Mouse (Mus musculus) stomach, postnatal 0 days (tissue): ENCODE results near the gene Dock1. TPM values are rescaled to one million over a fixed set of nuclear protein-coding genes. Genes with fewer than 3 reads are reported as not detected.

Experiments used
- ATAC-seq: fragments of 200-750 bp; cut with Nextera tagmentation; 2 replicates; pipeline ENCODE4 v1.8.0; 2017; ENCODE audit not compliant: low FRiP score, low TSS enrichment
- DNase-seq: peaks from one replicate; pipeline ENCODE4 v3.0.0-alpha.2; 2016; ENCODE audit warnings: low spot score
- H3K27ac ChIP-seq: fragments of 300-500 bp; sonication (generic); replicated peaks from 2 replicates; pipeline ENCODE4 v1.5.1; 2014; ENCODE audit warnings: mild to moderate bottlenecking, control low read depth
- H3K27me3 ChIP-seq: fragments of 300-500 bp; sonication (generic); 2 replicates; pipeline ENCODE4 v1.6.1; 2014; ENCODE audit warnings: low read length; ENCODE audit not compliant: control insufficient read depth, insufficient read depth
- H3K36me3 ChIP-seq: fragments of 300-500 bp; sonication (generic); 2 replicates; pipeline ENCODE4 v1.6.1; 2014; ENCODE audit warnings: low read length, mixed read lengths; ENCODE audit not compliant: control insufficient read depth, insufficient read depth
- H3K4me1 ChIP-seq: fragments of 300-500 bp; sonication (generic); replicated peaks from 2 replicates; pipeline ENCODE4 v1.6.1; 2014; ENCODE audit warnings: antibody characterized with exemption; ENCODE audit not compliant: control insufficient read depth, insufficient read depth
- H3K4me2 ChIP-seq: fragments of 300-500 bp; sonication (generic); replicated peaks from 2 replicates; pipeline ENCODE4 v1.6.1; 2014; ENCODE audit warnings: low read depth, mild to moderate bottlenecking, control low read depth, moderate library complexity
- H3K4me3 ChIP-seq: fragments of 300-500 bp; sonication (generic); 2 replicates; pipeline ENCODE4 v1.5.1; 2014; ENCODE audit warnings: low read depth, low read length, control low read depth
- H3K9ac ChIP-seq: fragments of 300-500 bp; sonication (generic); 2 replicates; pipeline ENCODE4 v1.6.1; 2014; ENCODE audit warnings: mild to moderate bottlenecking, low read length, control low read depth, mixed read lengths
- H3K9me3 ChIP-seq: fragments of 300-500 bp; sonication (generic); 2 replicates; pipeline ENCODE4 v1.6.1; 2016; ENCODE audit warnings: low read length; ENCODE audit not compliant: control insufficient read depth
- CTCF ChIP-seq: IDR thresholded peaks from 2 replicates; pipeline ENCODE4 v1.5.1; 2016; ENCODE audit warnings: antibody characterized with exemption, low read depth, mild to moderate bottlenecking, moderate library complexity
- EP300 ChIP-seq: optimal IDR thresholded peaks from 2 replicates; pipeline ENCODE3; 2016; ENCODE audit warnings: antibody characterized with exemption
- WGBS: fragments of 180-500 bp; shearing (Covaris S2); extraction: QIAGEN DNeasy Blood & Tissue Kit; methylation state at CpG from one replicate; pipeline ENCODE4 v1.1.7; 2014; 5-methylcytosine and 5-hydroxymethylcytosine counted together
- polyA plus RNA-seq: library from polyadenylated mRNA; unstranded; fragments of >200 nt; fragmentation: Nextera tagmentation; extraction: Ambion mirVana; gene quantifications from 2 replicates; pipeline ENCODE4 v1.2.1, GENCODE M21; 2015

The Dock1 gene
- polyA plus RNA-seq, 1 experiment from 2014 or later: 8.5 TPM

- H3K4me1 ChIP-seq: no peaks in the 10 kb centered on the region
- ATAC-seq (no peak), DNase-seq (no peak)
- TF ChIP-seq CTCF (no peak), EP300 (no peak)
- H3K36me3 ChIP-seq: no peaks in the 10 kb centered on the region
- H3K27me3 ChIP-seq: no peaks in the 10 kb centered on the region
- H3K4me3 ChIP-seq: no peak overlapping the region
- no peak overlapping the region for H3K4me2 ChIP-seq
- H3K27ac ChIP-seq: no peak overlapping the region
- H3K9me3 ChIP-seq: no peaks in the 10 kb centered on the region
- 90% methylated on average over 2 of the region's 2 CpGs for WGBS
- no peak overlapping the region for H3K9ac ChIP-seq
These were observed 169.6 kb downstream of the Dock1 start for GRCm38 (mm10) chr7:134840066-134840465.

- TF ChIP-seq EP300 (no peak), CTCF (no peak)
- H3K36me3 ChIP-seq: no peaks in the 10 kb centered on the region
- no peaks in the 10 kb centered on the region for H3K27me3 ChIP-seq
- ATAC-seq: no peak
- DNase-seq: no peak
- H3K4me2 ChIP-seq: no peak overlapping the region
- H3K9ac ChIP-seq: no peak overlapping the region
- 85% methylated on average over 4 of the region's 4 CpGs for WGBS
- no peaks in the 10 kb centered on the region for H3K4me1 ChIP-seq
- H3K4me3 ChIP-seq: no peak overlapping the region
- H3K27ac ChIP-seq: no peak overlapping the region
- H3K9me3 ChIP-seq: no peaks in the 10 kb centered on the region
These were observed 172.3 kb downstream of the Dock1 start for GRCm38 (mm10) chr7:134842751-134843150.

- H3K27ac ChIP-seq: no peak overlapping the region
- DNase-seq (no peak), ATAC-seq (no peak)
- no peak overlapping the region for H3K4me3 ChIP-seq
- H3K27me3 ChIP-seq: no peaks in the 10 kb centered on the region
- no peak overlapping the region for H3K9ac ChIP-seq
- H3K4me1 ChIP-seq: no peaks in the 10 kb centered on the region
- no peak overlapping the region for H3K4me2 ChIP-seq
- no peaks in the 10 kb centered on the region for H3K9me3 ChIP-seq
- 91% methylated on average over 6 of the region's 6 CpGs for WGBS
- H3K36me3 ChIP-seq: no peaks in the 10 kb centered on the region
- no peak for TF ChIP-seq EP300
- no peak for TF ChIP-seq CTCF
These were observed 191.5 kb downstream of the Dock1 start for GRCm38 (mm10) chr7:134862000-134862399.

- no peaks in the 10 kb centered on the region for H3K9me3 ChIP-seq
- TF ChIP-seq CTCF: no peak
- TF ChIP-seq EP300: no peak
- H3K4me1 ChIP-seq: no peaks in the 10 kb centered on the region
- DNase-seq (peak; percentile 67), ATAC-seq (no peak)
- H3K27ac ChIP-seq: no peak overlapping the region
- H3K4me2 ChIP-seq: no peak overlapping the region
- 55% methylated on average over 2 of the region's 2 CpGs for WGBS
- no peaks in the 10 kb centered on the region for H3K27me3 ChIP-seq
- no peaks in the 10 kb centered on the region for H3K36me3 ChIP-seq
- no peak overlapping the region for H3K9ac ChIP-seq
- H3K4me3 ChIP-seq: no peak overlapping the region
These were observed 193.7 kb downstream of the Dock1 start for GRCm38 (mm10) chr7:134864175-134864574.

GRCm38 (mm10) chr7:134872511-134872910 is 202.1 kb downstream of the Dock1 start:
- 0 out of 2 replicates have a peak, but pooled peaks cover 4% of the 10 kb centered on the region for H3K36me3 ChIP-seq
- no peaks in the 10 kb centered on the region for H3K4me1 ChIP-seq
- H3K4me3 ChIP-seq: no peak overlapping the region
- DNase-seq (no peak), ATAC-seq (no peak)
- TF ChIP-seq CTCF (no peak), EP300 (no peak)
- H3K27ac ChIP-seq: no peak overlapping the region
- no peaks in the 10 kb centered on the region for H3K9me3 ChIP-seq
- H3K4me2 ChIP-seq: no peak overlapping the region
- H3K27me3 ChIP-seq: no peaks in the 10 kb centered on the region
- 79% methylated on average over 3 of the region's 3 CpGs for WGBS
- no peak overlapping the region for H3K9ac ChIP-seq

GRCm38 (mm10) chr7:134872981-134873380 is 202.5 kb downstream of the Dock1 start:
- no peak for TF ChIP-seq EP300
- Histone ChIP-seq H3K9me3 (no peaks in the 10 kb centered on the region), H3K9ac (no peak overlapping the region), H3K27ac (no peak overlapping the region), H3K4me3 (no peak overlapping the region), H3K4me2 (no peak overlapping the region), H3K27me3 (no peaks in the 10 kb centered on the region), H3K36me3 (0 out of 2 replicates have a peak, but pooled peaks cover 4% of the 10 kb centered on the region), H3K4me1 (no peaks in the 10 kb centered on the region)
- DNase-seq (no peak), ATAC-seq (no peak)
- WGBS: 92% methylated on average over 7 of the region's 7 CpGs
